Comparison of ENCODE assay signal across 9 mouse cellular contexts in the genomic region with DNA sequence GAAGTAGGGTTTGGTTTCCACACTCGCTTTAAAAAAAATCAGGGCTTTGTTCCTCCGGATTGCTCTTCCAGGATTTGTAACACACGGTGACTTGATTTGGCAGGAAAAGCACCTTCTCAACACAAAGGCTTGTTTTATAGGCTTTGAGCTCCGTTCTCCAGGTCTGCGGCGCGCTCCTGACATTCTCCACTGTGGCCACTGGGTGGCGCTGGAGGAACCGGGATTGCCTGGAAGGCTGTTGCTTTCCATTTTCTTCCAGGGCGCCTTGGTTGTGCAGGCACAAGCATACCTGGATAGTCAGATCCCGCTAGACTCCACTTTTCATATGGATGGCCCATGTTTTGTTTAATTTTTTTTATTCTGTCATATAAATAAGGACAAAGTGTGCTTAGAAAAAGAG. TPM values are rescaled to one million over a fixed set of nuclear protein-coding genes. Genes with fewer than 3 reads are reported as not detected.
DNase-seq lines count a peak whose midpoint lies in the region; ATAC-seq and TF ChIP-seq lines count a peak whose summit lies in the region.
"Had no signal": no experiment of that assay in that cellular context is flagged by ENCODE, and none has a peak within 500 bp of the region (broad histone marks: within the 10 kb centered on the region; RNA-seq: fewer than 3 reads in every experiment).

No protein-coding gene starts in this region.

- no peaks in the 10 kb centered on the region for H3K36me3 ChIP-seq in heart, embryonic 12.5 days
- H3K36me3 ChIP-seq in liver, embryonic 14.5 days (replicated peaks; ENCODE audit: control insufficient read depth, insufficient read depth, low read depth): no peaks in the 10 kb centered on the region
- H3K36me3 ChIP-seq: liver, embryonic 15.5 days had no signal

- TF ChIP-seq CTCF in brain, embryonic 14.5 days (IDR thresholded peaks at IDR 0.05; ENCODE audit: borderline replicate concordance, extremely low read depth, insufficient read depth, insufficient read length): peak; percentile 95
- TF ChIP-seq CTCF in liver, embryonic 14.5 days (IDR thresholded peaks at IDR 0.05; ENCODE audit: low read depth): peak; percentile 92
- TF ChIP-seq CTCF in olfactory bulb, adult 2 months (IDR thresholded peaks at IDR 0.05; ENCODE audit: insufficient read depth, low read depth, low read length): peak; percentile 95

- H3K27me3 ChIP-seq in heart, embryonic 12.5 days (replicated peaks): peaks cover 13% of the 10 kb centered on the region; the same call in 1 of the 2 replicates
- no peaks in the 10 kb centered on the region for H3K27me3 ChIP-seq in liver, embryonic 14.5 days (ENCODE audit: control insufficient read depth, insufficient read depth, low read length)
- H3K27me3 ChIP-seq: liver, embryonic 15.5 days had no signal

- no peak overlapping the region for H3K9ac ChIP-seq in heart, embryonic 12.5 days
- H3K9ac ChIP-seq in liver, embryonic 14.5 days (replicated peaks): no peak overlapping the region
- H3K9ac ChIP-seq: liver, embryonic 15.5 days had no signal

- DNase-seq in CD4-positive, CD25-positive, alpha-beta regulatory T cell, adult 2 months (ENCODE audit: low read depth, low spot score): peak; percentile 58
- DNase-seq in brain, embryonic 14.5 days (ENCODE audit: low read depth): peak; percentile 89
- DNase-seq in kidney, postnatal 14 days: peak; percentile 90
- DNase-seq in liver, embryonic 14.5 days (ENCODE audit: low read depth in 3 of 3, low spot score in 3 of 3): peak in 2 of 3 experiments; percentile 7 to 9
- peak; percentile 11 to 14 for DNase-seq in thymus, adult 18-20 months

- H3K4me1 ChIP-seq in heart, embryonic 12.5 days (replicated peaks): peaks cover 6% of the 10 kb centered on the region
- H3K4me1 ChIP-seq in liver, embryonic 14.5 days (replicated peaks; ENCODE audit: control insufficient read depth in 2 of 2, insufficient read depth in 2 of 2, low read length in 1 of 2): no peaks in the 10 kb centered on the region
- no peaks in the 10 kb centered on the region; the same call in none of the 2 replicates for H3K4me1 ChIP-seq in olfactory bulb, adult 2 months (ENCODE audit: control insufficient read depth, insufficient read depth, low read length)
- H3K4me1 ChIP-seq: liver, embryonic 15.5 days had no signal

- TF ChIP-seq POLR2A in brain, embryonic 14.5 days (IDR thresholded peaks at IDR 0.05; ENCODE audit: borderline replicate concordance, extremely low read depth, insufficient read depth, insufficient read length, poor library complexity, severe bottlenecking): no peak
- no peak for TF ChIP-seq POLR2A in olfactory bulb, adult 2 months (IDR thresholded peaks at IDR 0.05; ENCODE audit: insufficient read depth, low read depth, low read length)

- no peaks in the 10 kb centered on the region; the same call in 1 of the 2 replicates for H3K9me3 ChIP-seq in heart, embryonic 12.5 days (replicated peaks)
- H3K9me3 ChIP-seq in liver, embryonic 14.5 days (ENCODE audit: control insufficient read depth, low read length): no peaks in the 10 kb centered on the region
- H3K9me3 ChIP-seq: liver, embryonic 15.5 days had no signal

- WGBS in heart, embryonic 12.5 days: 6% methylated on average over 11 of the region's 11 CpGs
- 5% methylated on average over 11 of the region's 11 CpGs for WGBS in liver, embryonic 14.5 days (ENCODE audit: insufficient replicate concordance)
- 7% methylated on average over 11 of the region's 11 CpGs for WGBS in olfactory bulb, adult 2 months

- no peak overlapping the region for H3K27ac ChIP-seq in heart, embryonic 12.5 days (ENCODE audit: poor library complexity, severe bottlenecking)
- H3K27ac ChIP-seq in liver, embryonic 14.5 days: no peak overlapping the region
- no peak overlapping the region for H3K27ac ChIP-seq in olfactory bulb, adult 2 months (ENCODE audit: insufficient read depth, low read depth, low read length)
- H3K27ac ChIP-seq: liver, embryonic 15.5 days had no signal

- ATAC-seq in erythroid progenitor cell, adult 5-6 weeks (replicated peaks; ENCODE audit: low FRiP score, poor library complexity, severe bottlenecking): peak; percentile 57; the same call in 1 of the 2 replicates
- ATAC-seq in heart, embryonic 12.5 days (ENCODE audit: insufficient number of reproducible peaks, low FRiP score): no peak
- ATAC-seq in liver, embryonic 14.5 days (ENCODE audit: insufficient read depth): no peak

- peak overlapping the region; percentile 37 for H3K4me2 ChIP-seq in heart, embryonic 12.5 days
- H3K4me2 ChIP-seq in liver, embryonic 14.5 days (ENCODE audit: low read depth): no peak overlapping the region
- H3K4me2 ChIP-seq: liver, embryonic 15.5 days had no signal

- no peak for TF ChIP-seq EP300 in liver, embryonic 14.5 days (IDR thresholded peaks at IDR 0.05; ENCODE audit: low read depth)

- no peak overlapping the region for H3K4me3 ChIP-seq in heart, embryonic 12.5 days
- H3K4me3 ChIP-seq in liver, embryonic 14.5 days (ENCODE audit: insufficient read depth in 1 of 2, low read depth in 2 of 2, low read length in 2 of 2): no peak overlapping the region
- H3K4me3 ChIP-seq in olfactory bulb, adult 2 months (ENCODE audit: insufficient read depth, low read depth, low read length): no peak overlapping the region
- H3K4me3 ChIP-seq: liver, embryonic 15.5 days had no signal

RNA-seq across cellular contexts. Expression of gene Cdkn2aip, which starts 29.7 kb away (rescaled TPM):
- 19.9 and 24.3 TPM in 2 replicates for polyA plus RNA-seq in brain, embryonic 14.5 days (2012; rRNA removed)
- total RNA-seq in erythroid progenitor cell, adult 5-6 weeks (2015; ENCODE audit: low replicate concordance): 11.2 and 13.0 TPM in 2 replicates
- total RNA-seq in erythroid progenitor cell, adult 5-6 weeks (2017; ENCODE audit: low replicate concordance): 14.4 and 15.7 TPM in 2 replicates
- polyA plus RNA-seq in heart, embryonic 12.5 days (2016; fragmentation: Nextera tagmentation; extraction: Ambion mirVana): 19.5 and 21.1 TPM in 2 replicates
- 5.2 and 5.8 TPM in 2 replicates for polyA plus RNA-seq in liver, embryonic 14.5 days (2012; rRNA removed)
- polyA plus RNA-seq in liver, embryonic 14.5 days (2014; fragmentation: Nextera tagmentation; extraction: Ambion mirVana): 13.2 and 14.1 TPM in 2 replicates
- not detected in 2 replicates for polyA plus RNA-seq in olfactory bulb, adult 2 months (2012; ENCODE audit: insufficient read depth, insufficient read length, low replicate concordance, missing spikeins)

Comparison
In these comparisons a context has a peak if more than half of its experiments do, and no peak if none do; other contexts are left out.
1. DNase-seq: peak in every context shown above with its lines; median percentile 90 in kidney, postnatal 14 days; 89 in brain, embryonic 14.5 days; 58 in CD4-positive, CD25-positive, alpha-beta regulatory T cell, adult 2 months; 12 in thymus, adult 18-20 months; 8 in liver, embryonic 14.5 days.